Mouse (Mus musculus) lung, embryonic 15.5 days (tissue): ENCODE measurements around the gene Gm43518. TPM values are rescaled to one million over a fixed set of nuclear protein-coding genes. Genes with fewer than 3 reads are reported as not detected.
A peak's percentile ranks its signal among the peaks of the same experiment; 100 is the strongest.

ENCODE experiments used
- ATAC-seq: fragments of 200-750 bp; cut with Nextera tagmentation; 2 replicates; pipeline ENCODE4 v1.8.0; 2017; ENCODE audit warnings: moderate number of reproducible peaks, borderline replicate concordance; ENCODE audit not compliant: low FRiP score, low TSS enrichment; ENCODE audit errors: extremely low read depth
- H3K27ac ChIP-seq: fragments of 300-500 bp; sonication (generic); 2 replicates; pipeline ENCODE4 v1.5.1; 2015; ENCODE audit warnings: moderate library complexity, mild to moderate bottlenecking, inconsistent platforms
- H3K27me3 ChIP-seq: fragments of 300-500 bp; sonication (generic); 2 replicates; pipeline ENCODE4 v1.6.1; 2015; ENCODE audit warnings: inconsistent platforms
- H3K36me3 ChIP-seq: fragments of 300-500 bp; sonication (generic); 2 replicates; pipeline ENCODE4 v1.6.1; 2015; ENCODE audit warnings: inconsistent platforms
- H3K4me1 ChIP-seq: fragments of 300-500 bp; sonication (generic); 2 replicates; pipeline ENCODE4 v1.6.1; 2015; ENCODE audit warnings: inconsistent platforms
- H3K4me2 ChIP-seq: fragments of 300-500 bp; sonication (generic); 2 replicates; pipeline ENCODE4 v1.6.1; 2015; ENCODE audit warnings: inconsistent platforms, mild to moderate bottlenecking, moderate library complexity
- H3K4me3 ChIP-seq: fragments of 300-500 bp; sonication (generic); 2 replicates; pipeline ENCODE4 v1.5.1; 2015; ENCODE audit warnings: mild to moderate bottlenecking, inconsistent platforms
- H3K9ac ChIP-seq: fragments of 300-500 bp; sonication (generic); 2 replicates; pipeline ENCODE4 v1.6.1; 2015; ENCODE audit warnings: inconsistent platforms
- H3K9me3 ChIP-seq: fragments of 300-500 bp; sonication (generic); 2 replicates; pipeline ENCODE4 v1.6.1; 2016; ENCODE audit warnings: inconsistent platforms
- WGBS: fragments of 180-500 bp; shearing (Covaris S2); methylation state at CpG from one replicate; pipeline ENCODE4 v1.1.7; 2015; 5-methylcytosine and 5-hydroxymethylcytosine counted together
- polyA plus RNA-seq: library from polyadenylated mRNA; unstranded; fragments of >200 nt; fragmentation: Nextera tagmentation; extraction: Ambion mirVana; gene quantifications from 2 replicates; pipeline ENCODE4 v1.2.1, GENCODE M21; 2015

Gene Gm43518
- polyA plus RNA-seq, 1 experiment from 2014 or later = 2.3 TPM

GRCm38 (mm10) chr5:123980521-123981249, 53.5 kb downstream of the Gm43518 start:
- Histone ChIP-seq H3K9me3 (no peaks in the 10 kb centered on the region), H3K9ac (no peak overlapping the region), H3K36me3 (no peaks in the 10 kb centered on the region), H3K4me3 (no peak overlapping the region), H3K27ac (no peak overlapping the region), H3K4me1 (peaks cover 20% of the 10 kb centered on the region; the same call in 1 of the 2 replicates), H3K4me2 (no peak overlapping the region), H3K27me3 (peaks cover 10% of the 10 kb centered on the region; the same call in 1 of the 2 replicates)
- no peak for ATAC-seq
- 66% methylated on average over 9 of the region's 9 CpGs for WGBS

GRCm38 (mm10) chr5:123981250-123981554, 54.0 kb downstream of the Gm43518 start:
- Histone ChIP-seq H3K9me3 (no peaks in the 10 kb centered on the region), H3K9ac (no peak overlapping the region), H3K27ac (no peak overlapping the region), H3K4me3 (no peak overlapping the region), H3K4me2 (no peak overlapping the region), H3K27me3 (peaks cover 5% of the 10 kb centered on the region; the same call in 1 of the 2 replicates), H3K4me1 (peaks cover 15% of the 10 kb centered on the region; the same call in 1 of the 2 replicates), H3K36me3 (no peaks in the 10 kb centered on the region)
- no peak for ATAC-seq
- 66% methylated on average over 6 of the region's 6 CpGs for WGBS

- H3K4me2 ChIP-seq = no peak overlapping the region
- H3K36me3 ChIP-seq = no peaks in the 10 kb centered on the region
- 74% methylated on average over 11 of the region's 11 CpGs for WGBS
- H3K9me3 ChIP-seq = no peaks in the 10 kb centered on the region
- no peak overlapping the region for H3K4me3 ChIP-seq
- H3K9ac ChIP-seq = no peak overlapping the region
- H3K27ac ChIP-seq = no peak overlapping the region
- H3K27me3 ChIP-seq = no peaks in the 10 kb centered on the region
- ATAC-seq = no peak
- H3K4me1 ChIP-seq = 0 out of 2 replicates have a peak, but pooled peaks cover 9% of the 10 kb centered on the region
These were observed 55.6 kb downstream of the Gm43518 start for GRCm38 (mm10) chr5:123982838-123983237.

- WGBS = 58% methylated on average over 9 of the region's 9 CpGs
- H3K4me1 ChIP-seq = 0 out of 2 replicates have a peak, but pooled peaks cover 5% of the 10 kb centered on the region
- H3K4me2 ChIP-seq = no peak overlapping the region
- H3K4me3 ChIP-seq = no peak overlapping the region
- ATAC-seq = no peak
- H3K27ac ChIP-seq = no peak overlapping the region
- H3K36me3 ChIP-seq = no peaks in the 10 kb centered on the region
- no peak overlapping the region for H3K9ac ChIP-seq
- no peaks in the 10 kb centered on the region for H3K27me3 ChIP-seq
- H3K9me3 ChIP-seq = no peaks in the 10 kb centered on the region
These were observed 58.2 kb downstream of the Gm43518 start for GRCm38 (mm10) chr5:123985434-123985833.

- Histone ChIP-seq H3K4me1 (no peaks in the 10 kb centered on the region), H3K9ac (no peak overlapping the region), H3K27me3 (no peaks in the 10 kb centered on the region), H3K27ac (no peak overlapping the region), H3K9me3 (no peaks in the 10 kb centered on the region), H3K36me3 (no peaks in the 10 kb centered on the region), H3K4me2 (no peak overlapping the region), H3K4me3 (no peak overlapping the region)
- WGBS = 17% methylated on average over 2 of the region's 2 CpGs
- no peak for ATAC-seq
These were observed 59.7 kb downstream of the Gm43518 start for GRCm38 (mm10) chr5:123986925-123987324.

GRCm38 (mm10) chr5:123987511-123987910, 60.3 kb downstream of the Gm43518 start:
- H3K4me1 ChIP-seq = peaks cover 4% of the 10 kb centered on the region
- no peak overlapping the region for H3K9ac ChIP-seq
- H3K27ac ChIP-seq = 0 out of 2 replicates have a peak overlapping the region, but pooled peaks have one; percentile 4
- no peaks in the 10 kb centered on the region for H3K27me3 ChIP-seq
- no peak overlapping the region for H3K4me2 ChIP-seq
- no peaks in the 10 kb centered on the region for H3K36me3 ChIP-seq
- no peak for ATAC-seq
- no peaks in the 10 kb centered on the region for H3K9me3 ChIP-seq
- 69% methylated on average over 4 of the region's 4 CpGs for WGBS
- H3K4me3 ChIP-seq = no peak overlapping the region

Other genes starting within 250 kb of the Gm43518 start
- gene Clip1, start 242.8 kb upstream of the Gm43518 start, polyA plus RNA-seq = 35.5 and 39.1 TPM in 2 replicates
- 67.1 and 90.4 TPM in 2 replicates for gene Zcchc8, start 206.3 kb upstream of the Gm43518 start, polyA plus RNA-seq
- gene Rsrc2, start 178.0 kb upstream of the Gm43518 start, polyA plus RNA-seq = 99.7 and 107 TPM in 2 replicates
- 30.3 and 32.3 TPM in 2 replicates for gene Kntc1, start 177.7 kb upstream of the Gm43518 start, polyA plus RNA-seq
- gene Hcar2, start 61.9 kb upstream of the Gm43518 start, polyA plus RNA-seq = 0.29 and 0.34 TPM in 2 replicates
- 0.59 and 0.75 TPM in 2 replicates for gene Hcar1, start 47.4 kb upstream of the Gm43518 start, polyA plus RNA-seq
- 118 and 120 TPM in 2 replicates for gene Denr, start 20.2 kb upstream of the Gm43518 start, polyA plus RNA-seq
- 5.2 and 6.3 TPM in 2 replicates for gene Ccdc62, start 3.3 kb downstream of the Gm43518 start, polyA plus RNA-seq
- gene Hip1r, start 46.2 kb downstream of the Gm43518 start, polyA plus RNA-seq = 11.8 and 13.3 TPM in 2 replicates
- gene Vps37b, start 104.9 kb downstream of the Gm43518 start, polyA plus RNA-seq = 38.1 and 41.3 TPM in 2 replicates
- 1.9 and 3.6 TPM in 2 replicates for gene Abcb9, start 168.4 kb downstream of the Gm43518 start, polyA plus RNA-seq
- gene Ogfod2, start 184.9 kb downstream of the Gm43518 start, polyA plus RNA-seq = 26.5 and 27.6 TPM in 2 replicates
- gene Arl6ip4, start 188.7 kb downstream of the Gm43518 start, polyA plus RNA-seq = 105 and 107 TPM in 2 replicates